Mouse (Mus musculus) cerebellum, postnatal 4 days (tissue): ENCODE measurements around the gene Hirip3.

Experiments
- DNase-seq, 2 experiments: peaks; one replicate each; pipeline ENCODE4 v3.0.0; 2022; ENCODE audit warnings: low spot score in 2 of 2, mixed read lengths in 1 of 2

Hirip3 gene

DNA sequence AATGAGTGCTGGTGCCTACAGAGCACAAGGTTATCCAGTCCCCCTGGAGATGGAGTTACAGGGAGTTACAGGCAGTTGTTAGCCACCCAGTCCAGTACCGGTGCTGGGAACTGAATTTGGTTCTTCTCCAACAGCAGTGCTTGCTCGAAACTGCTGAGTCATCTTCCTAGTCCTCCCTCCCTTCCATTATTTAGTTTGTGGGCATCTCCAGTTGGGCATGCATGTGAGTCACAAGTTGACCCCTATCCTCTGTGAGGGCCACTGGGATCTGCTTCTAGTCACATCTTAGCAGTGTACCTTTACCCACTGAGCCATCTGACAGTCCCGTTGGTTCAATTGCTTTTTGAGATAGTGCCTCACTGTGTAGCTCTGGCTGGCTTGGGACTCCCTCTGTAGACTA, 43.8 kb downstream of the Hirip3 start:
- DNase-seq = no peak

DNA sequence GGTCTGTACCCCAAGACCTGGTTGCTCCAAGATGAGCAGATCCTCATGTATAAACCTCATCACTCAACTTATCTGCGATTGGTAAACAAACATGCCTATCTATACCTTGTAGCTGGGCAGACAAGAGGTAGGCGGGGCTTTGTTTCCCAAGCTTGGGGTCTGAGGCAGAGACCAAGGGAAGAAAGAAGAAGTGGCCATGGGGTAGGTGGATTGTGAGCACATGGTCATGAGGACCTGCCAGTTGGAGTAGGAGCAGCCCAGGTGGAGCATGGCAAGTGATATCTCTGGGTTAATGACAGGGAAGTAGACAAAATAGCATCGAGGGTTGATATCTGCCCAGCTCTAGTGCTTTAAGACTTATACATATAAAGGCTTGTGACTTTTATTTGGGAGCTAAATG, 53.1 kb downstream of the Hirip3 start:
- no peak for DNase-seq
